Mouse (Mus musculus): ENCODE results near the gene Nol3.

DNA sequence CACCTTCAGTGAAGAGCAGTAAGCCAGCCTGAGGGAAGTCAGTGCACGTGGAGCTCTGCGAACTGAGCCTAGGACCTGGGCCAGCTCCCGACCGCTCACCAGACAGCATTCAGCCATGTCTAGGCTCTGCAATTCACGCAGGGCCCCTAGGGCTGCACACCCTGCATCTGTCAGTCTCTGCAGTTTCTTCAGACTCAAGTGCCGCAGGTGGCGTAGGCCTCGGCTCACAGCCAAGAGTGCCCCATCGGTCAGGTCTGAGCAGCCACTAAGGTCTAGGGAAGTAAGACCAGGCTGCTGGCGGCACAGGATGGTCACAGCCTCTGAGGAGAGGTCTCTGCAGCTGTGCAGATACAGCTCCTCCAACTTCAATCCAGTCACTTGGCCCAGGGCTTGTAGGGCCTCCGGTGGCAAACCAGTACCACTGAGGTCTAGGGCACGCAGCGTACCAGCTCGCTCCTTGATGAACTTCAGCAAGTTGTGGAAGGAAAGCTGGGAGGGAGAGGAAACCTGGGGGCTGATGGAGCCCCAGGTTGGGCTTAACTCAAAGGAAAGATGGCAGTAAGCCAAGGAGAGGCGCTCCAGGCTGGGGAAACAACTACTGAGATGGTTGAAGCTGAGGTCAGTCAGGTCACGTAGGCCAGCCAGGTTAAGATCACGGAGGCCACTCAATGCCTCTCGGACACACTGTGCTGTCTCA lies 39.3 kb downstream of the Nol3 start:
- TF ChIP-seq CTCF (IDR thresholded peaks at IDR 0.05; ENCODE audit: low read depth, low read length) (no peak), POLR2A (IDR thresholded peaks at IDR 0.05; ENCODE audit: insufficient read depth, low read length) (no peak)

Data from ES-Bruce4 (cell line).